Mouse (Mus musculus) adrenal gland, adult (tissue): ENCODE data around the gene Dysf.
A peak's percentile ranks its signal among the peaks of the same experiment; 100 is the strongest.
"Not testable (repeated sequence)": the region's sequence is repeated elsewhere in the genome, so short reads cannot be mapped to it uniquely, and the experiment has no call there.

ENCODE experiments used
- DNase-seq, 2 experiments: peaks; one replicate each; pipeline ENCODE4 v3.0.0; 2022 to 2023; ENCODE audit warnings: low spot score in 1 of 2; ENCODE audit not compliant: inconsistent age in 2 of 2

The Dysf gene

GRCm38 (mm10) chr6:84008363-84009171, at the start of gene Dysf:
Gene Dysf (plus strand): TSS chr6:84008590.
- peak in 1 of 2 experiments; percentile 77 for DNase-seq

GRCm38 (mm10) chr6:83987642-83988041, 20.7 kb upstream of the Dysf start:
- no peak for DNase-seq

GRCm38 (mm10) chr6:84002716-84003115, 5.7 kb upstream of the Dysf start:
- peak; percentile 26 to 44 for DNase-seq

DNA sequence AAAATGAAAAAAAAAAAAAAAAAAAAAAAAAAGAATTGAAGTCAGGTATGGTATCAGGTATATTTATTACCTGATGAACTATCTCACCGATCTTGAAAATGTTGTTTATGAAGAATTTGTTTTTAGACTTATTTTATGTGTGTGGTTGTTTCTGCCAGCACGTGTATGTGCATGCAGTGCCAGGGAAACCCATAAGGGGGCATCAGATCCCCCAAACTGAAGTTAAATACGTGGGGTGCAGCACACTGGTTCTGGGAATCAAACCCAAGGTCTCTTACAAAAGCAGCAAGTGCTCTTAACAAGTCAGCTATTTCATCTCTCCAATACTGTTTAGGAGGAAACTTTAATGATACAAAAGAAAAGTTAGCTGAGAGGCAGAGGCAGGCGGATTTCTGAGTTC, 4.1 kb upstream of the Dysf start:
- no peak for DNase-seq

DNA sequence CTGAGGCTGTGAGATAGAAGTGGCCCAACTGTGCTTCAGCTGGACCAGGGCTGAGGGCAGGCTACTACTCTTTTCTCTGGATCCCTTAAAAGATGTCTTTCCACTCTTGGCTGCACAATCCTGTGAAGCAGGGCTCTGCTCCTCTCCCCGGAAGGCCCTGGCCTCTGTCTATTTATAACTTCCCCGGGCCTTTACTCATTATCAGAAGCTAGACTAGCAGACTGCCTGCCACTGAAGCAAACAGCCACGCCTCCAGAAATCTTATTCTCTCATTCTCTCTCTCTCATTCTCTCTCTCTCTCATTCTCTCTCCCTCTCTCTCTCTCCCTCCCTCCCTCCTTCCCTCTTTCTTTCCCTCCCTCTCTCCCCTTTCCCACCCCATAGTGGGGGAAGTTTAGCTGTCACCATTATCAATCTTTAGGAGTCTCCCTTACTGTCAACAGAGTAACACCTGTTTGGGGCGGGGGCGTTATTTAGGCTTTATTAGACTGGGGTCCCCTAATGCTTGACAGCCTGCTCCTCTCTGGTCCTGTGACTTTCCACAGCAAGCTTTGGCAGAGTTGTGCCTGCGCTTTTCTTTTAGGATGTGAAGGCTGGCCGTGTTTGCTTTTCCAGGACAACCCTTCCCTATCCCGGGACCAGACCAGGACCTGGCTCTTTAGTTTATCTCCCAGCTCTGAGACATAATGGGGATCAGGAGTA, 932 bp downstream of the Dysf start:
- peak in 1 of 2 experiments; percentile 42 for DNase-seq

- DNase-seq, result no peak
Measured at GRCm38 (mm10) chr6:84009915-84010302, 1.5 kb downstream of the Dysf start.

DNA sequence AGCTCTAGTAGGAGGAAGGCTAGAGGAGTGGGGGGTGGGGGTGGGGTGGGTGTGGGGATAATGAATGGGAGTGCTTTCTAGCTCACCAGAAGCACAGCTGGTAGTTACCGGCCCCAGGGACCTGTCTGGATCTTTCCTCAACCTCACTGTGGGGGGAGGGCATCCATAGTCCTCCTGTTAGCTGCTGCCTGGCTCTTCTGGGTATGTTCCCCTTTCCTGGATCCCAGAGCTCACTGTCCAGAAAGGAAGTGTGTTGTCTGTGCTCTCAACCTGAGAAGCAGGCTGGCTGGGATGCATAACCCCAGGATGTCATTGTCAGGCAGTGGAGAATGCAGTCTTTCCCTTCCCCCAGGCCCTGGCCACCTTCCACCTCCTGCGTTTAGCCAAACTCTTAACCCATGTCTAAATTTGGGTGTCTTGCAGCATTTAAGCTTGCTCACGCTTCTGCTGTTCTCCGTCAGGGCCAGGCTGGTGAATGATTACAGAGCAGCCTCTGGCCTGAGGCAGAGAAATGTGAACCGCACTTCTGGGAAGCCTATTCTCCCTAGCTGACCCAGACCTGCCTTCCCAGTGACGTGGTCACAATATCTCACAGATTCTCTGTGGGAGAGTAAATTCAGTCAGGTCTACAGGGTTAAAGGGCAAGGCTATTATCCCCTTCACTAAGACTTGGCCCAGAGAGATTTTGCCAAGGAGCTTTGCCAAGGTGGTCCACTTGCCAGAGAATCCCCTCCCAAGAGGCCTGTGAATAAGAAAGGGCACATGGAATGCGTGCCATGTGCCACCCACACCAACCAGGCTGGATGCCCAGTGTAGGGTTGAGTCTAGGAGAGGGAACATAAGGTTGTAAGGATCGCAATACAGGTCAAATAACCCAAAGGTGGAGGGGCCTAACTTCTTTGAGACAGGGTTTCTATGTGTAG, 2.2 kb downstream of the Dysf start:
- DNase-seq, result peak in 1 of 2 experiments; percentile 55

DNA sequence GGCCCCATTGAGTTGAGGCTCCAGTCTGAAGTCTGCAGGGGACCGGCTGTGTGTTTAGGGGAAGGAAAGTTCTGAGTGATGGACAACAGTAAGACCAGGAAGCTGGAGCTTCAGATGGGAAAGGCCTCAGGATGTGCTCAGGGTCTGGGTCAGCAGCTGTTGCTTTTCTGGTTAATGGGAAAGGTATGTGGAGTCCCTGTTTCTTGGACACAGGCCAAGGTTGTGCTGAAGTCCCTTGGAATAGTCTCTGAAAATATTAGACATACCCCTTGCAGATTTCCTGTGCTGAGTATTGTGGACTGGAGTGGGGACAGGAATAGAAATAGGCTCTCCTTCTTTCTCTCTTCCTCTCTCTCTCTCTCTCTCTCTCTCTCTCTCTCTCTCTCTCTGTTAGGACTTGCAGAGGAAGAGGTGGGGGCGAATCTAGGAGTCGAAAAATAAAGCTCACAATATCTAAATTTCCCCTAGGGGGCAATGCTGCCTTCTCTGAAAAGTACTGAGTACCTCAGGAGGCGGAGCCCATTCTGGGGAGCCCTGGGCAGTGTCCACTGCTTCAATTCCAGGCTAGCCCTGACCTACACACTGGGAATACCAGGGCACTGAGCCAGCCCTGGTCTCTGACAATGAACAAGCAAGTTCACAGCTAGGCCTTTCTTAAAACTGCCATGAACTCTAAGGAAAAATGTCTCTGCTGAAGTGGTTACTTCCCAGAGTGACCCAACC, 6.7 kb downstream of the Dysf start:
- DNase-seq, result peak; percentile 55 to 85

DNA sequence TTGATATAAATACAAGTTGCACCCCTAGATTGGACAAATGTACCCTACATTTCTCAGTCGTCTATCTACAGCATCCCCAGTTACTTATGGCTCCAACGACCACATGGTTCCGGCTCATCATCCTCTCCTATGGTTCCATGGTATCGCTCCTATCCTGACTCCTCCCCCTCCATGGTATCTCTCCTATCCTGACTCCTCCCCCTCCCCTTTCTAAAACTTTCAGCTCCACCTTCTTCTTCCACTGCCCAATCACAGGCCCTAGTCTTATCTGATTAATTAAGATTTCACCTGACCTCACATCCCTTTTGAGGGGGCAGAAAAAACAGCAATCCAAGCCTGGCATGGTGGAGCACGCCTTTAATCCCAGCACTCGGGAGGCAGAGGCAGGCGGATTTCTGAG, 8.5 kb downstream of the Dysf start:
- DNase-seq, result no peak

DNA sequence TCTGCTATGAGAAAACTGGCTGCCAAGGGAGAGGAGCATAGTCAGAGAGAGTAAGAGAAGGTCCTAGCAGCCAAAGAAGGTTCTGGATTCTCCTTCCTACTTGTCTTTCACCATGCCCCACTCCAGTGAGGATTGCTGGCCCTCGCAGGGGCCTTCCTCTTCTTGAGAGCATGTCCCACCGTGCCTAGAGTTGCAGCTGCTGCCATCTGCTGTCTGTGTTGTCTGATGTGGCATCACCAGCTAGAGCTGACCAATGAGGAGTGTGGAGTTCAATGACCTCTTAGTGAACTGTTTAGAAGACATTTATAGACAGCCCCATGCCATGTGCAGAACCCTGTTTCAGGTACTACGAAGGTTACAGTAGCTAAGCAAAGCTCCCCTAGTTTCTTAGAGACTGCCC, 9.0 kb downstream of the Dysf start:
- DNase-seq, result no peak

DNA sequence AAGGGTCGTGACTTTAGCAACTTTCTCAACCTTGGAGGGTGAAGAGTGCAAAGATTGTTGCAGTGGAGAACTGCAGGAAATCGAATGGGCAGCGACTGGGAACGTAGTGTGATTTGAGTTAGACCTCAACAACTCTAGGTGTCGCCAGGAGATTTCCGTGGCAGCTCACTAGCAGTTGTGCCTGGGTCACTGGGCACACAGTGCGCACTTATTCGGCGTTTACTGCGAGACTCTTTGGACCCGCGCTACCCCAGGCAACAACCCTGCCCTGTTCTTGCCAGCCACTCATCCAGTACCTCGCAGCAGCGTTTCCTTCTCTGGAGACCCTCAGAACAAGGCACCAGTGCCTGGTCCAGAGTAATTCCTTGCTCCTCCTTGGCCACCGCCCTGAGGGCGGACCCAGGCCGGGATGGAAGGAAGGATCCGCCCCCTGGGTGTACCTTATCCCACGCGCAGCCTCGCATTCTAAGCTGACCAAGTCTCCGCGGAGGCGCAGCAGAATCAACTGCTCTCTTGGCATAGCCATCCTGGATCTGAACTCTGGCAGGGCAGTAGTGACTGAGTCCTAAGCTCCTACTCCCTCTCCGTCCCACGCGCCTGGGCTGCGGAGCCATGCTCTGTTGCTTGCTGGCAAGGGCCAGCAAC, 10.6 kb downstream of the Dysf start:
- DNase-seq, result peak; percentile 66 to 89

- DNase-seq, result peak in 1 of 2 experiments; percentile 53
Measured at GRCm38 (mm10) chr6:84020002-84020401, 11.6 kb downstream of the Dysf start.

DNA sequence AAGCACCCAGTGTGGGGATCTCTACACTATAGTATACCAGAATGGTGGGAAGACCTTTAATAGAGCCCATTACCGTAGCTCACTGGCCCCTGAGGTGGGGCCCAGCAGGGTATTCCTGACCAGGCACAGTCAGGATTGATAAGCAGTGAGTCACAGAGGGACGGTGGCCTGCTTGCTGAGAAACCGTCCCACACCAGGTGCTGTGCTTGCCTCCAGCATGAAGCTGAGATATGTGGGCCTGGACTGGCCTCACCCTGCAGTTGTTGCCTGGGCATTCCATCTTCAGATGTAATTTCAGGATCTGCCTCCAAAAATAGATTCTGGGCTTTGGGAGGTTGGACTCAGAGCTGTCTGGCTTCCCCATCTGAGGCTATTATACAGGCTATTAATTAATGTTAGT, 13.6 kb downstream of the Dysf start:
- DNase-seq, result peak in 1 of 2 experiments; percentile 41

GRCm38 (mm10) chr6:84025636-84026035, 17.2 kb downstream of the Dysf start:
- DNase-seq, result no peak

DNA sequence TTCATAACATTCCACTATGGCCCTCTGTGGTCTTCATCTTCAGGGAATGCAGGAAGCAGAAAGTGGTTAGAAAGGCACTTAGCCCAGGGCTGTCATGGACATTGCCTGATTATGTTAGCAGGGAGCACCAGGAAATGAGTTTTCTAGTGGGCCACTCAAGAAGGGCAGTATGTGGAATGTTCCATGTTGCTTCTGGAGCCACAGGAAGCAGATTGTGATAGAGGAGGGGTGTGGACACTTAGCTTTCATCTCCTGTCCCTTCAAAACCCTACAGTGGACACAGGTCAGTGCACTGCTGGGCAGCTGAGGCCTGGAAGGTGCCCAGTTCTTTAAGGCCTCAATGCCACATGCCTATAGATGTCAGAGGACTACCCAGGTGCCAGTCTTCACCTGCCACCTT, 20.4 kb downstream of the Dysf start:
- DNase-seq, result peak in 1 of 2 experiments; percentile 29

- peak in 1 of 2 experiments; percentile 16 for DNase-seq
Measured at GRCm38 (mm10) chr6:84029775-84030174, 21.4 kb downstream of the Dysf start.

GRCm38 (mm10) chr6:84032516-84032915, 24.1 kb downstream of the Dysf start:
- DNase-seq, result not testable (repeated sequence)

DNA sequence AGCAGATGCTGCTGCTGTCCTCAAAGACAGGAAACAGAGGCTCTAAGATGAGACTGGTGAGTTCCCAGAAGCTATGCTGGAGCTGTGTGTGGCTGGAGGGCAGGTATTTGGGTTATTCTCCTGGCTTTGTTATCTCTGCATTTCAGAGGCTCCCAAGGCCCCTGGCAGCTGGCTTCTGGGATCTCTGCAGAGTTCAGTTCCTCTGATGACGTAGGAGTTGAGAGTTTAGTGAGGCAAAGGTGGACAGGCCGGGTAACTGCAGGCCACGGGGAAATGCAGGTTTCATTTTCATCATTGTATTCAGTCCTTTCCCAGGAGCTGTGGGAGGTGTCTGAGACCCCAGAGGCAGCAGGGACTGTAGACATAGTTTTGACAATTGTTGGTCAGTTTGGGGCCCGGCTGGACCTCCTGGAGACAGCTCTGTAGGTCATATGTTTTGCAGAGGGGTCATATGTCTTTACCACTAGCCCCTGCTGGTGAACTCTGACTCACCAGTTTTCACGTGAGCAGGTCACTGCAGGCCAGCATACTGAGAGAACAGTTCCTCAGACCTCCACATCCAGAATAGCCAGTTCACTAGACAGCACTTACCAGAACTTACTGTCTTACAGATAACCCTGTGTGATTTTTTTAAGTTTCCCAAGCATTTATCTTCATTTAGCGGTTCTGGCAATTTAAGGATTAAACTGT, 35.0 kb downstream of the Dysf start:
- peak in 1 of 2 experiments; percentile 25 for DNase-seq

GRCm38 (mm10) chr6:84044679-84045078, 36.3 kb downstream of the Dysf start:
- no peak for DNase-seq
